In genomic region chr15:57073776-57074175, GRCm38 (mm10) we compare ENCODE assay signal across 9 mouse cellular contexts.
"Had no signal": no experiment of that assay in that cellular context is flagged by ENCODE, and none has a peak within 500 bp of the region (broad histone marks: within the 10 kb centered on the region; RNA-seq: fewer than 3 reads in every experiment).

No protein-coding gene starts in this region.

- DNase-seq: kidney, postnatal 25 days; layer of hippocampus, adult 9-11 months; liver; lung, adult 18-20 months; lung, postnatal 10 days; lung, postnatal 36 days; retina, postnatal 1 day; thymus, adult 2 months; thymus, postnatal 25 days had no signal
